Mouse (Mus musculus): Measurements from ENCODE around the gene Aldh3b3. TPM values are rescaled to one million over a fixed set of nuclear protein-coding genes. Genes with fewer than 3 reads are reported as not detected.

The Aldh3b3 gene
- total RNA-seq, 2 experiments from 2014 or later, result 0.60 to 1.1 TPM

Other genes starting within 250 kb of the Aldh3b3 start
- 10 to 100 TPM; 30.4 to 35.6 TPM for gene Kmt5b, start 191.2 kb upstream of the Aldh3b3 start, total RNA-seq (2021)
- gene Chka, start 106.9 kb upstream of the Aldh3b3 start, total RNA-seq (2021), result 10 to 100 TPM in 1 of 2 experiments, 1 to 10 TPM in 1; 9.5 to 13.0 TPM
- 1 to 10 TPM; 8.9 to 9.8 TPM for gene Tcirg1, start 51.5 kb upstream of the Aldh3b3 start, total RNA-seq (2021)
- gene Ndufs8, start 45.9 kb upstream of the Aldh3b3 start, total RNA-seq (2021), result 100 to 1,000 TPM; 538 TPM
- gene Aldh3b1, start 28.8 kb upstream of the Aldh3b3 start, total RNA-seq (2021), result 1 to 10 TPM; 1.8 TPM
- gene Unc93b1, start 23.5 kb upstream of the Aldh3b3 start, total RNA-seq (2021), result 10 to 100 TPM; 19.0 to 20.3 TPM
- gene Aldh3b2, start 13.7 kb downstream of the Aldh3b3 start, total RNA-seq (2021), result under 1 TPM; 0.14 to 0.23 TPM
- 10 to 100 TPM; 20.3 to 21.5 TPM for gene Acy3, start 27.9 kb downstream of the Aldh3b3 start, total RNA-seq (2021)
- not detected for gene Tbx10, start 34.1 kb downstream of the Aldh3b3 start, total RNA-seq (2021)
- gene Nudt8, start 41.9 kb downstream of the Aldh3b3 start, total RNA-seq (2021), result 100 to 1,000 TPM; 109 to 118 TPM
- gene Gm49405, start 42.0 kb downstream of the Aldh3b3 start, total RNA-seq (2021), result 1 to 10 TPM; 2.0 to 2.2 TPM
- 100 to 1,000 TPM; 148 to 152 TPM for gene Doc2g, start 44.7 kb downstream of the Aldh3b3 start, total RNA-seq (2021)
- 1,000 to 10,000 TPM; 1,136 to 1,167 TPM for gene Ndufv1, start 54.2 kb downstream of the Aldh3b3 start, total RNA-seq (2021)
- 100 to 1,000 TPM; 321 to 327 TPM for gene Gstp1, start 79.3 kb downstream of the Aldh3b3 start, total RNA-seq (2021)
- 100 to 1,000 TPM in 1 of 2 experiments, 10 to 100 TPM in 1; 87.8 to 116 TPM for gene Gstp2, start 87.4 kb downstream of the Aldh3b3 start, total RNA-seq (2021)
- not detected for gene Gstp3, start 100.9 kb downstream of the Aldh3b3 start, total RNA-seq (2021)
- not detected for gene Cabp2, start 122.9 kb downstream of the Aldh3b3 start, total RNA-seq (2021)
- 10 to 100 TPM; 36.6 to 45.1 TPM for gene Cdk2ap2, start 138.5 kb downstream of the Aldh3b3 start, total RNA-seq (2021)
- 10 to 100 TPM; 20.8 to 22.1 TPM for gene Pitpnm1, start 141.4 kb downstream of the Aldh3b3 start, total RNA-seq (2021)
- 10 to 100 TPM; 54.2 to 56.8 TPM for gene Aip, start 167.2 kb downstream of the Aldh3b3 start, total RNA-seq (2021)
- gene Gpr152, start 181.1 kb downstream of the Aldh3b3 start, total RNA-seq (2021), result not detected
- gene Cabp4, start 185.4 kb downstream of the Aldh3b3 start, total RNA-seq (2021), result under 1 TPM in 1 of 2 experiments, not detected in 1; 0.31 TPM
- 10 to 100 TPM; 53.4 to 57.6 TPM for gene Coro1b, start 190.0 kb downstream of the Aldh3b3 start, total RNA-seq (2021)
- gene Ptprcap, start 195.0 kb downstream of the Aldh3b3 start, total RNA-seq (2021), result 1 to 10 TPM in 1 of 2 experiments, under 1 TPM in 1; 0.94 to 1.5 TPM
- gene Rps6kb2, start 204.7 kb downstream of the Aldh3b3 start, total RNA-seq (2021), result 10 to 100 TPM; 16.5 to 16.8 TPM
- 10 to 100 TPM; 33.5 to 34.1 TPM for gene Carns1, start 216.8 kb downstream of the Aldh3b3 start, total RNA-seq (2021)
- 1 to 10 TPM; 9.2 to 9.3 TPM for gene Tbc1d10c, start 232.6 kb downstream of the Aldh3b3 start, total RNA-seq (2021)
- gene Ppp1ca, start 233.4 kb downstream of the Aldh3b3 start, total RNA-seq (2021), result 100 to 1,000 TPM; 337 TPM
- gene Rad9a, start 243.0 kb downstream of the Aldh3b3 start, total RNA-seq (2021), result 1 to 10 TPM; 5.3 to 5.8 TPM